ENCODE assay signal across 8 mouse cellular contexts in the genomic region with DNA sequence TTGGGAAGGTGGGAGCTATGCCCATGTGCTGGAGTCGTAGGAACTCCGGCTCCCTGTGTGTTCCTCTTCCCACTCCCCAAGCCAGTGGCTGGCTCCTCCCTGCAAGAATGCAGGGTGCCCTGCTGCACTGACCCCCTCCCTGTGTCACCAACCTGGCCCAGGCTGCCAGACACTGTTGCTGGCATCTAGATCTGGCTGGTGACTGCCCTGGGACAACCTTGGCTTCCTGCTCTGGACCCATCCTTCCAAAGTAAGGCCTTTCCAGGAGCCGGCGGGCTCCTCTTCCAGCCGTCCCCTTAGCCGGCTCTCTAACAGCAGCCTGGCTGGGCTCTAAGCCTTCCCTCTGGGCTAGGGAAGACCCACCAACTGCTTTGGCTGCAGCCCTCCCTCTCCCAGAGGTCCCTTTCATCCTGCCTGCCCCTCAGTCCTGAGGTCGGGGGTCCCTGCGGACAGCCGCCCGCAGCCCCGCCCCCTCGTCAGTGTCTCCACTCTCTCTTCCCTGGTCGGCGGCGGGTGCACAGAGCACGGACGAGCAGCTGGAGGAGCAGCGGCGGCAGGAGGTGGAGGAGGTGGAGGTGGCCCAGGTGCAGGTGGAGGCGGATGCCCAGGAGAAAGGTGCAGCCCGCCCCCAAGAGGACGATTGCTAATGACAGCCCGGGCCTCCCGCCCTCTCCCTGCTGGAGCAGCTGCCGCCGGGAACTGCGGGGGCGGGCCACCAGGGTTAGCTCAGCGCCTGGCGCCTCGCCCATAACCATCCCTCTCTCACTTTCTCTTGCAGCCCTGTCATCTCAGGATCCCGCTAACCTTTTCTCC. TPM values are rescaled to one million over a fixed set of nuclear protein-coding genes. Genes with fewer than 3 reads are reported as not detected.
A peak's percentile ranks its signal among the peaks of the same experiment; 100 is the strongest.
DNase-seq lines count a peak whose midpoint lies in the region; ATAC-seq and TF ChIP-seq lines count a peak whose summit lies in the region.

No protein-coding gene starts in this region.

- DNase-seq in Muller cell, postnatal 12 days (ENCODE audit: inconsistent ontology term), result peak; percentile 94
- DNase-seq in cerebellum, adult 9-10 months, result peak; percentile 95
- peak; percentile 76 to 78 for DNase-seq in frontal cortex, postnatal 14 days (ENCODE audit: low spot score in 2 of 2)
- DNase-seq in layer of hippocampus, postnatal 10 days (ENCODE audit: low spot score in 2 of 2), result peak; percentile 80 to 86
- DNase-seq in lung, embryonic 14.5 days, result peak; percentile 96
- peak; percentile 89 for DNase-seq in retina, postnatal 1 day

- peaks cover 34% of the 10 kb centered on the region for H3K36me3 ChIP-seq in hindbrain, embryonic 12.5 days
- peaks cover 37% of the 10 kb centered on the region for H3K36me3 ChIP-seq in lung, embryonic 14.5 days (ENCODE audit: insufficient read depth)

- 10% methylated on average over 32 of the region's 32 CpGs for WGBS in hindbrain, embryonic 12.5 days
- WGBS in lung, embryonic 14.5 days, result 11% methylated on average over 30 of the region's 32 CpGs

- peaks cover 59% of the 10 kb centered on the region for H3K4me1 ChIP-seq in hindbrain, embryonic 12.5 days
- peaks cover 21% of the 10 kb centered on the region for H3K4me1 ChIP-seq in lung, embryonic 14.5 days (ENCODE audit: insufficient read depth)

- H3K9me3 ChIP-seq in hindbrain, embryonic 12.5 days (replicated peaks), result no peaks in the 10 kb centered on the region
- H3K9me3 ChIP-seq in lung, embryonic 14.5 days (ENCODE audit: low read depth, low read length), result no peaks in the 10 kb centered on the region

- peak overlapping the region; percentile 86 for H3K27ac ChIP-seq in hindbrain, embryonic 12.5 days
- peak overlapping the region; percentile 89 for H3K27ac ChIP-seq in lung, embryonic 14.5 days (ENCODE audit: low read depth)

- peak overlapping the region; percentile 49 for H3K9ac ChIP-seq in hindbrain, embryonic 12.5 days
- peak overlapping the region; percentile 50 for H3K9ac ChIP-seq in lung, embryonic 14.5 days

- peak; percentile 69 for ATAC-seq in hindbrain, embryonic 12.5 days (ENCODE audit: low FRiP score)
- ATAC-seq in lung, embryonic 14.5 days (ENCODE audit: insufficient read depth), result peak; percentile 69
- no peak for ATAC-seq in inflammation-experienced regulatory T-cells, adult 6 months

- H3K4me2 ChIP-seq in hindbrain, embryonic 12.5 days (replicated peaks), result peak overlapping the region; percentile 59
- H3K4me2 ChIP-seq in lung, embryonic 14.5 days, result peak overlapping the region; percentile 68

- peaks cover 6% of the 10 kb centered on the region; the same call in 1 of the 2 replicates for H3K27me3 ChIP-seq in hindbrain, embryonic 12.5 days
- H3K27me3 ChIP-seq in lung, embryonic 14.5 days (ENCODE audit: insufficient read depth, low read length), result no peaks in the 10 kb centered on the region

- H3K4me3 ChIP-seq in hindbrain, embryonic 12.5 days, result peak overlapping the region; percentile 19
- peak overlapping the region; percentile 32 for H3K4me3 ChIP-seq in lung, embryonic 14.5 days (ENCODE audit: low read depth, low read length)

- peak; percentile 57 for TF ChIP-seq CTCF in lung, embryonic 14.5 days (IDR thresholded peaks at IDR 0.05; ENCODE audit: low read depth)

RNA-seq across cellular contexts. Expression of a gene that starts 8.2 kb away (rescaled TPM):
- 79.8 and 85.2 TPM in 2 replicates for polyA plus RNA-seq in hindbrain, embryonic 12.5 days (2016; fragmentation: Nextera tagmentation; extraction: Ambion mirVana)
- 100 to 1,000 TPM; 208 to 216 TPM for total RNA-seq in layer of hippocampus, postnatal 10 days (2021)
- 51.8 and 53.9 TPM in 2 replicates for polyA plus RNA-seq in lung, embryonic 14.5 days (2014; fragmentation: Nextera tagmentation; extraction: Ambion mirVana)
- 10 to 100 TPM in 1 of 3 experiments, 1 to 10 TPM in 2; 7.5 to 14.9 (median 8.8) TPM for polyA plus RNA-seq in inflammation-experienced regulatory T-cells, adult 6 months (2017; shearing (Covaris generic))

RNA-seq across cellular contexts. Expression of a gene that starts 30.4 kb away (rescaled TPM):
- 1.7 and 1.8 TPM in 2 replicates for polyA plus RNA-seq in hindbrain, embryonic 12.5 days (2016; fragmentation: Nextera tagmentation; extraction: Ambion mirVana)
- 10 to 100 TPM; 50.5 to 55.2 TPM for total RNA-seq in layer of hippocampus, postnatal 10 days (2021)
- polyA plus RNA-seq in lung, embryonic 14.5 days (2014; fragmentation: Nextera tagmentation; extraction: Ambion mirVana), result 3.3 and 3.5 TPM in 2 replicates
- 1 to 10 TPM in 2 of 3 experiments, under 1 TPM in 1; 0.63 to 3.3 (median 2.6) TPM for polyA plus RNA-seq in inflammation-experienced regulatory T-cells, adult 6 months (2017; shearing (Covaris generic))

RNA-seq across cellular contexts. Expression of a gene that starts 30.9 kb away (rescaled TPM):
- polyA plus RNA-seq in hindbrain, embryonic 12.5 days (2016; fragmentation: Nextera tagmentation; extraction: Ambion mirVana), result 7.0 and 9.3 TPM in 2 replicates
- 10 to 100 TPM; 43.7 to 55.4 TPM for total RNA-seq in layer of hippocampus, postnatal 10 days (2021)
- polyA plus RNA-seq in lung, embryonic 14.5 days (2014; fragmentation: Nextera tagmentation; extraction: Ambion mirVana), result 51.9 and 53.5 TPM in 2 replicates
- 1 to 10 TPM; 1.8 to 5.3 (median 2.1) TPM for polyA plus RNA-seq in inflammation-experienced regulatory T-cells, adult 6 months (2017; shearing (Covaris generic))

RNA-seq across cellular contexts. Expression of a gene that starts 31.8 kb away (rescaled TPM):
- 0.14 TPM in 1 of 2 replicates, not detected in the other for polyA plus RNA-seq in hindbrain, embryonic 12.5 days (2016; fragmentation: Nextera tagmentation; extraction: Ambion mirVana)
- total RNA-seq in layer of hippocampus, postnatal 10 days (2021), result not detected
- 0.18 and 0.37 TPM in 2 replicates for polyA plus RNA-seq in lung, embryonic 14.5 days (2014; fragmentation: Nextera tagmentation; extraction: Ambion mirVana)
- not detected for polyA plus RNA-seq in inflammation-experienced regulatory T-cells, adult 6 months (2017; shearing (Covaris generic))

RNA-seq across cellular contexts. Expression of a gene that starts 40.9 kb away (rescaled TPM):
- not detected in 2 replicates for polyA plus RNA-seq in hindbrain, embryonic 12.5 days (2016; fragmentation: Nextera tagmentation; extraction: Ambion mirVana)
- under 1 TPM in 1 of 2 experiments, not detected in 1; 0.49 TPM for total RNA-seq in layer of hippocampus, postnatal 10 days (2021)
- polyA plus RNA-seq in lung, embryonic 14.5 days (2014; fragmentation: Nextera tagmentation; extraction: Ambion mirVana), result not detected in 2 replicates
- not detected for polyA plus RNA-seq in inflammation-experienced regulatory T-cells, adult 6 months (2017; shearing (Covaris generic))
